Mouse (Mus musculus): ENCODE data around the gene Pakap. TPM values are rescaled to one million over a fixed set of nuclear protein-coding genes. Genes with fewer than 3 reads are reported as not detected.
A peak's percentile ranks its signal among the peaks of the same experiment; 100 is the strongest.

The Pakap gene
- polyA plus RNA-seq, 1 experiment, result 6.3 TPM

- Histone ChIP-seq H3K27me3 (ENCODE audit: control insufficient read depth, insufficient read depth, low read length) (no peaks in the 10 kb centered on the region), H3K4me3 (replicated peaks; ENCODE audit: insufficient read depth, low read depth, low read length) (no peak overlapping the region), H3K4me1 (ENCODE audit: control insufficient read depth, insufficient read depth, low read length) (no peaks in the 10 kb centered on the region), H3K27ac (ENCODE audit: insufficient read depth, low read length) (no peak overlapping the region)
- DNase-seq, result no peak
- TF ChIP-seq POLR2A (IDR thresholded peaks at IDR 0.05; ENCODE audit: borderline replicate concordance, insufficient read depth, low read length) (no peak), CTCF (IDR thresholded peaks at IDR 0.05; ENCODE audit: borderline replicate concordance, insufficient read depth, low read depth, low read length) (no peak)
- WGBS, result 92% methylated on average over 5 of the region's 5 CpGs
Measured at GRCm38 (mm10) chr4:57879137-57879536, 311.2 kb downstream of the Pakap start.

- Histone ChIP-seq H3K27ac (ENCODE audit: insufficient read depth, low read length) (no peak overlapping the region), H3K4me1 (ENCODE audit: control insufficient read depth, insufficient read depth, low read length) (no peaks in the 10 kb centered on the region), H3K27me3 (ENCODE audit: control insufficient read depth, insufficient read depth, low read length) (no peaks in the 10 kb centered on the region), H3K4me3 (replicated peaks; ENCODE audit: insufficient read depth, low read depth, low read length) (no peak overlapping the region)
- WGBS, result 13% methylated on average over 6 of the region's 6 CpGs
- TF ChIP-seq CTCF (IDR thresholded peaks at IDR 0.05; ENCODE audit: borderline replicate concordance, insufficient read depth, low read depth, low read length), result peak; percentile 67
- TF ChIP-seq POLR2A (IDR thresholded peaks at IDR 0.05; ENCODE audit: borderline replicate concordance, insufficient read depth, low read length), result no peak
- peak; percentile 57 to 78 for DNase-seq
Measured at GRCm38 (mm10) chr4:57879804-57880357, 311.9 kb downstream of the Pakap start.

- H3K4me1 ChIP-seq (ENCODE audit: control insufficient read depth, insufficient read depth, low read length), result no peaks in the 10 kb centered on the region; the same call in 1 of the 2 replicates
- H3K27ac ChIP-seq (ENCODE audit: insufficient read depth, low read length), result no peak overlapping the region
- H3K4me3 ChIP-seq (replicated peaks; ENCODE audit: insufficient read depth, low read depth, low read length), result no peak overlapping the region
- TF ChIP-seq POLR2A (IDR thresholded peaks at IDR 0.05; ENCODE audit: borderline replicate concordance, insufficient read depth, low read length), result no peak
- TF ChIP-seq CTCF (IDR thresholded peaks at IDR 0.05; ENCODE audit: borderline replicate concordance, insufficient read depth, low read depth, low read length), result no peak
- 47% methylated on average over 7 of the region's 7 CpGs for WGBS
- DNase-seq, result no peak
- H3K27me3 ChIP-seq (ENCODE audit: control insufficient read depth, insufficient read depth, low read length), result no peaks in the 10 kb centered on the region
Measured at GRCm38 (mm10) chr4:57883520-57884421, 315.8 kb downstream of the Pakap start.

- Histone ChIP-seq H3K27ac (ENCODE audit: insufficient read depth, low read length) (no peak overlapping the region), H3K27me3 (ENCODE audit: control insufficient read depth, insufficient read depth, low read length) (no peaks in the 10 kb centered on the region), H3K4me3 (replicated peaks; ENCODE audit: insufficient read depth, low read depth, low read length) (no peak overlapping the region), H3K4me1 (ENCODE audit: control insufficient read depth, insufficient read depth, low read length) (no peaks in the 10 kb centered on the region; the same call in 1 of the 2 replicates)
- DNase-seq, result no peak
- TF ChIP-seq POLR2A (IDR thresholded peaks at IDR 0.05; ENCODE audit: borderline replicate concordance, insufficient read depth, low read length), result no peak
- TF ChIP-seq CTCF (IDR thresholded peaks at IDR 0.05; ENCODE audit: borderline replicate concordance, insufficient read depth, low read depth, low read length), result no peak
- WGBS, result 89% methylated on average over 3 of the region's 3 CpGs
Measured at GRCm38 (mm10) chr4:57884511-57884910, 316.5 kb downstream of the Pakap start.

- no peak overlapping the region for H3K4me3 ChIP-seq (replicated peaks; ENCODE audit: insufficient read depth, low read depth, low read length)
- WGBS, result 65% methylated on average over 2 of the region's 2 CpGs
- no peak for TF ChIP-seq POLR2A (IDR thresholded peaks at IDR 0.05; ENCODE audit: borderline replicate concordance, insufficient read depth, low read length)
- no peak for TF ChIP-seq CTCF (IDR thresholded peaks at IDR 0.05; ENCODE audit: borderline replicate concordance, insufficient read depth, low read depth, low read length)
- no peaks in the 10 kb centered on the region for H3K27me3 ChIP-seq (ENCODE audit: control insufficient read depth, insufficient read depth, low read length)
- H3K4me1 ChIP-seq (ENCODE audit: control insufficient read depth, insufficient read depth, low read length), result no peaks in the 10 kb centered on the region; the same call in 1 of the 2 replicates
- no peak for DNase-seq
- H3K27ac ChIP-seq (ENCODE audit: insufficient read depth, low read length), result no peak overlapping the region
Measured at GRCm38 (mm10) chr4:57885186-57885585, 317.2 kb downstream of the Pakap start.

- Histone ChIP-seq H3K4me1 (ENCODE audit: control insufficient read depth, insufficient read depth, low read length) (no peaks in the 10 kb centered on the region; the same call in 1 of the 2 replicates), H3K27me3 (ENCODE audit: control insufficient read depth, insufficient read depth, low read length) (no peaks in the 10 kb centered on the region), H3K27ac (ENCODE audit: insufficient read depth, low read length) (no peak overlapping the region), H3K4me3 (replicated peaks; ENCODE audit: insufficient read depth, low read depth, low read length) (no peak overlapping the region)
- no peak for DNase-seq
- TF ChIP-seq CTCF (IDR thresholded peaks at IDR 0.05; ENCODE audit: borderline replicate concordance, insufficient read depth, low read depth, low read length) (no peak), POLR2A (IDR thresholded peaks at IDR 0.05; ENCODE audit: borderline replicate concordance, insufficient read depth, low read length) (no peak)
- WGBS, result 48% methylated on average over 11 of the region's 11 CpGs
Measured at GRCm38 (mm10) chr4:57886066-57886887, 318.3 kb downstream of the Pakap start.

GRCm38 (mm10) chr4:57886888-57887230, 318.9 kb downstream of the Pakap start:
- TF ChIP-seq CTCF (IDR thresholded peaks at IDR 0.05; ENCODE audit: borderline replicate concordance, insufficient read depth, low read depth, low read length) (no peak), POLR2A (IDR thresholded peaks at IDR 0.05; ENCODE audit: borderline replicate concordance, insufficient read depth, low read length) (no peak)
- H3K27ac ChIP-seq (ENCODE audit: insufficient read depth, low read length), result no peak overlapping the region
- no peak for DNase-seq
- H3K4me3 ChIP-seq (replicated peaks; ENCODE audit: insufficient read depth, low read depth, low read length), result no peak overlapping the region
- H3K4me1 ChIP-seq (ENCODE audit: control insufficient read depth, insufficient read depth, low read length), result no peaks in the 10 kb centered on the region; the same call in 1 of the 2 replicates
- no peaks in the 10 kb centered on the region for H3K27me3 ChIP-seq (ENCODE audit: control insufficient read depth, insufficient read depth, low read length)
- 91% methylated on average over 3 of the region's 3 CpGs for WGBS

Measured in cerebellum, adult 2 months (tissue).